Mouse (Mus musculus): ENCODE measurements around the gene Pou6f1. TPM values are rescaled to one million over a fixed set of nuclear protein-coding genes. Genes with fewer than 3 reads are reported as not detected.
"Not testable (repeated sequence)": the region's sequence is repeated elsewhere in the genome, so short reads cannot be mapped to it uniquely, and the experiment has no call there.

Gene Pou6f1
- total RNA-seq, 2 experiments from 2014 or later = 139 to 144 TPM

DNA sequence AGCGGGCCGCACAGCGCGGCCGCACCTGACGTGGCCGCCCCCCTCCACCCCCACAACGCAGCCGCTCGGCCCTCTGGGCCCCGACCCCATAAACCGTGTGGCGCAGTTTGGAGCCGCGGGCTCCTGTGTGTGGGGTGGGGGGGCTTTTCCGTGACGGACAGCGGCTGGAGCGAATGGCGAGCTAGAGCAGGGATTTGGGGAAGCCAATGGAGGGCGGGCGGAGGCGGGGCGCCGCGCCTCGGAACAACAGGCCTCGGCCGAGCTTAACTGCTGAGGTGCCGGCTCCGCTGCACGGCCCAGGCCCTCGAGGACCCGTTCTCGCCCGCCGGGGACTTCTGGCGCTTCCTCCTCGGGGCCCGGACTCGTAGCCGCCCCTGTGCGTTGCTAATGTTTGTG lies 16.0 kb upstream of the Pou6f1 start:
- peak overlapping the region; percentile 99 for H3K27ac ChIP-seq
- no peak for TF ChIP-seq CTCF (IDR thresholded peaks at IDR 0.05)
- intact Hi-C loops (cut with DNase I) = loop anchor here (5.0 to 10.0 kb wide), 2 partner anchors 121 to 314 kb away; partner anchors contain the start of genes Csrnp2 and Mettl7a1
- peak overlapping the region; percentile 72 for H3K4me3 ChIP-seq
- DNase-seq (ENCODE audit: extremely low spot score in 1 of 2, low spot score in 2 of 2) = peak; percentile 85 to 86

DNA sequence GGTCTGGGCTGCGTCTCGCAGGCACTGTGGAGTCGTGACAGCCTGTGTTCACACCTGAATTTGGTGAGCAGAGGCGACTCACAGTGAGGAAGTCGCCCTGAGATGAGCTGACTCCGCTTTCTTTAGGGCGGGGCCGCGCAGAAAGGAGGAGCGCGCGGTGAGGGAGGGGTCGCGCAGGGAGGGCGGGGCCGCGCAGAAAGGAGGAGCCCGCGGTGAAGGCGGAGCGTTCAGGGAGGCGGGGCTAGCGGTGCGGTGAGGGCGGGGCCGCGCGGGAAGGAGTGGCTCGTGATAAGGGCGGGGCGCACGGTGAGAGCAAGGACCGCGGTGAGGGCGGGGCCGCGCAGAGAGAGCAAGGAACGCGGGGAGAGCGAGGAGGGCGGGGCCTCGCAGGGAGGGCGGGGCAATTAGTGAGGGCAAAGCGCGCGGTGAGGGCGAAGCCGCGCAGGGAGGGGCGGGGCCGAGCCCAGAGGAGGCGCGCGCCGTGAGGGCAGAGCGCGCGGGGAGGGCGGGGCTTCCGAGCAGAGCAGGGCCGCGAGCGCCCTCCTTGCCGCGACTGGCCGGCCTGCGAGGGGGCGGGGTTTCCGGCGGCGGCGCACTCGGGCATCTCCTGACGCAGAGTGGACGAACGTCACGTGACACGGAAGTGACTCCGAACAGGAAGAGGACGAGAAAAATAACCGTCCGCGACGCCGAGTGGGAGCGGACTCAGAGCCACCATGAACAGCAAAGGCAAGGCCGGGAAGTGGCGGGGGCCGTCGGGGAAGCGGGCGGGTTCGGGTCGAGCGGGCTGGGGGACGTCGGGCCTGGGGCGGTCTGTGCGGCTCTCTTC lies 15.4 kb upstream of the Pou6f1 start, which contains the start of gene Dazap2:
TSS of gene Dazap2 (plus strand) at position 354 of the 829 bp plus-strand sequence.
- peak; percentile 7; the same call in 1 of the 2 replicates for TF ChIP-seq CTCF (IDR thresholded peaks at IDR 0.05)
- peak within 1 kb of the TSS; percentile 72 for H3K4me3 ChIP-seq
- H3K27ac ChIP-seq = peak within 1 kb of the TSS; percentile 99
- intact Hi-C loops (cut with DNase I) = loop anchor here (5.0 to 10.0 kb wide), 4 partner anchors 63 to 313 kb away; partner anchors contain the start of genes Csrnp2, Mettl7a1 and Tfcp2
- DNase-seq (ENCODE audit: extremely low spot score in 1 of 2, low spot score in 2 of 2) = peak; percentile 97 to 98

DNA sequence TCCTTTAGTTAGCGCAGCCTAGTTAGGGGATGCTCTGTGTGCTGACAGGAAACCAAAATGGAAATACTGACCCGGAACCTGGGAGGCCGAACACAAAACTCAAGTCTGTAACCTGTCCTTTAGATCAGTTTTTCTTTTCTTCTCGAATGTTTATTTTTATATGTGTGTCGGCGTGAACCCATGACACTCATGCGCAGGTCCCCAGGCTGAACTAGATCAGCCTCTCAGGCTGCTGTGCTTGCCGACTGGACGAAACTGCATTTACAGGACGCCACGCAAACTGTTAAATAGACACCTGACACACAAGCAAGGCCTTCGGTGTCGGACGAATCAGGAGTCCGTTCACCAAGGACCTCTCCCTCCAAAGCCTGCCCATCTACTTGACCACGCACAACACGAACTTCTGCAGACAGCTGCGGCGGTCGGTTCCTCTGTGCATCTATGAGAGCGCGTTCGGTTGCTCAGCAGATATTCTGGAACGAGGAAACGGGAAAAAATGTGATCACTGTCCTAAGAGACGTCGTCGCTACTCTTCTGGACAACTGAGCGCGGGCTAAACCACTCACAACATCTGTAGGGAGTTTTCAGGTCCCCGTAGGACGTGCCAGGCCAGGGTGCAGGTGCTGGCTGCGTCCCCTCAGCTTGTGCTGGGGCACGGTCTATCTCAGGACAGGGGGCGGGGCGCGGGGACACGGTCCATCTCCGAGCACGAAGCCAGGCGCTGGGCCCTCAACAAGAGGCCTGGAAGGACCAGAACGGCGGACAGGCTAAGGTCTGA lies 14.6 kb upstream of the Pou6f1 start:
- DNase-seq (ENCODE audit: extremely low spot score in 1 of 2, low spot score in 2 of 2) = peak in 1 of 2 experiments; percentile 26
- Histone ChIP-seq H3K27ac (peak overlapping the region; percentile 92), H3K4me3 (peak overlapping the region; percentile 72)
- intact Hi-C loops (cut with DNase I) = loop anchor here (5.0 to 10.0 kb wide), 3 partner anchors 62 to 120 kb away; partner anchors contain the start of genes Csrnp2 and Tfcp2
- TF ChIP-seq CTCF (IDR thresholded peaks at IDR 0.05) = no peak

DNA sequence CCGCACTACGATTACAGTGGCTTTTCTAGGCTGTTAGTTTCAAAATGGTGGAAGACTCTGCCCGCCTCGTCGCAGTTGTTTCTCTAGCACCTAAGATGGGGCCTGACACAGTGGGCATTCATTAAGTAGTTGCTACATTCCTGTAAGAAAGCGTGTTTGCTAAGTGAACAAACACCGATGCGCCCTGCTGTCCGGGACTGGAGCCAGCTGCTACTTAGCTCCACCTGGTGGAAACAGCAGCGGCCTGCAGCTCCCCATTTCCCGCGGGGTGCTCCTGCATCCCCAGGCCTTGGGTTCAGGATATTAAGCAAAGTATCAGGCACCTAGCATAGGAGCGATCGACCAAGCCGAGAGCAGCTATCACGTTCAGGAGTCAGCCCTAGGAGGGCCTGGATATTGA lies 13.8 kb upstream of the Pou6f1 start:
- intact Hi-C loops (cut with DNase I) = loop anchor here (2.0 to 10.0 kb wide), 4 partner anchors 61 to 119 kb away; partner anchors contain the start of genes Csrnp2 and Tfcp2
- H3K27ac ChIP-seq = peak overlapping the region; percentile 92; the same call in 1 of the 2 replicates

DNA sequence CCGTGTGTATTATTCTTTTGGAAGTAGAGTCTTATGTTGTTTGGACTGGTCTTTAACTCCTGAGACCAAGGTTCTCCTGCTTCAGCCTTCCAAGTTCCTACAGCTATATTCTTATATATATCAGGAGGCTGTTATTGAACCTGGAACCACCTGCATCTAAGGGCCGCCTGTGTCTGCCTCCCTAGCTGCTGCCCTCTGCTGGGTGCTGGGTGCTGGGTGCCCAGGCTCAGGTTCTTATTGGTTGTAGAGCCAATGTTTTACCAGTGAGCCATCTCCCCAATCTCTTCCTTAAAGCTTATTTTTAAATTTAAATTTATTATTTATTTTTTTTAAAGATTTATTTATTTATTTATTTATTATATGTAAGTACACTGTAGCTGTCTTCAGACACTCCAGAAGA lies 12.6 kb upstream of the Pou6f1 start:
- H3K27ac ChIP-seq = no peak overlapping the region
- no peak for DNase-seq (ENCODE audit: extremely low spot score in 1 of 2, low spot score in 2 of 2)
- peak; percentile 53 for TF ChIP-seq CTCF (IDR thresholded peaks at IDR 0.05)
- no peak overlapping the region for H3K4me3 ChIP-seq
- intact Hi-C loops (cut with DNase I) = loop anchor here (2.0 to 10.0 kb wide), 4 partner anchors 60 to 118 kb away; partner anchors contain the start of genes Csrnp2 and Tfcp2

More for the DNA sequence above, 13.8 kb upstream of the Pou6f1 start:
- peak; percentile 65 to 81 for DNase-seq (ENCODE audit: extremely low spot score in 1 of 2, low spot score in 2 of 2)
- TF ChIP-seq CTCF (IDR thresholded peaks at IDR 0.05) = peak; percentile 95
- H3K4me3 ChIP-seq = peak overlapping the region; percentile 72

DNA sequence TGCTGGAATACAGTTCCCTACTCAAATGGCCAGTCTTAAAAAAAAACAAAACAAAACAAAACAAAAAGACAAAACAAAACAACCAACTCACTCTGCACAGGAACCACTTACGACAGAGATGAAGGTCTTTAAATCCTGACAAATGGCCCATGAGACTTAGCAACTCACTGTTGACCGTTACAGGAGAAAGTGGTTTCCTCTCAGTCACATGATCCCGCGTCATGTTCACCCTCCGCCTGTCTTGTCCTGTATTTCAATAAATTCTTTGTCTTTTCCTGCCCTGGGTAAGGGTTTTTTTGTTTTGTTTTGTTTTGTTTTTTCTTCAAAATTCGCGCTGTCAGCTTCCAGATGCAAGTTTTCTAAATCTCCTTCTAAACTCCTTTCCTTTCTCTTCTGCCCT lies 12.2 kb upstream of the Pou6f1 start:
- no peak overlapping the region for H3K27ac ChIP-seq
- no peak for DNase-seq (ENCODE audit: extremely low spot score in 1 of 2, low spot score in 2 of 2)
- no peak overlapping the region for H3K4me3 ChIP-seq
- intact Hi-C loops (cut with DNase I) = loop anchor here (2.0 to 10.0 kb wide), 4 partner anchors 60 to 117 kb away; partner anchors contain the start of genes Csrnp2 and Tfcp2
- no peak for TF ChIP-seq CTCF (IDR thresholded peaks at IDR 0.05)

DNA sequence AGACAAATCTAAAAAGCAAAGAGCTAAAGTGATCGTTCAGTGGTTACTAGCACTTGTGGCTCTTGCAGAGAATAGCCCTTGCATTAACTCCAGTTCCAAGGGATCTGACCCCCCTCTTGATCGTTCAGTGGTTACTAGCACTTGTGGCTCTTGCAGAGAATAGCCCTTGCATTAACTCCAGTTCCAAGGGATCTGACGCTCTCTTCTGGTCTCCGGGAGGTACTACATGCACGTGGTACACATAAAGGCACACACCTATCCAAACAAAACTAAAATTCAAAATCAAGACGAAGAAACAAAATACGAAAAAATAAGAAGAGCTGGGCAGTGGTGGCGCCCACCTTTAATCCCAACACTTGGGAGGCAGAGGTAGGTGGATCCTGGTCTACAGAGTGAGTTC lies 6.9 kb upstream of the Pou6f1 start:
- H3K4me3 ChIP-seq; H3K27ac ChIP-seq; DNase-seq (ENCODE audit: extremely low spot score in 1 of 2, low spot score in 2 of 2); intact Hi-C loops (cut with DNase I): not testable (repeated sequence)
- TF ChIP-seq CTCF (IDR thresholded peaks at IDR 0.05) = peak; percentile 31

DNA sequence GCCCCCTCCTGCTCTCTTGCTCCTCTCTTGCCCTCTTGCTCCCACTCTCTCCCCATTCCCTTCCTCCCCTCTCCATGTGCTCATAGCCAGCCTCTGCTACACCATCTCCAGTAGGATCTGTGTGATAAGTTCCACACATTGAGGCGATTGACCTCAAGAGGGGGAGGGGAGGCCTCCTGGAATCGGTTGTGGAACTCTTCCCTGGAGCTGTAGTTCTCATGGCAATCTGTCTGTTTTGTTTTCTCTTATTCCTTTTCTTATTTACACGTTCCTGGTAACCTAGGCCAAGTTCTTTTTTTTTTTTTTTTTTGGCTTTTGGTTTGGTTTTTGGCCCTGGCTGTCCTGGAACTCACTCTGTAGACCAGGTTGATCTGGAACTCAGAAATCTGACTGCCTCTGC lies 1.9 kb upstream of the Pou6f1 start:
- no peak overlapping the region for H3K27ac ChIP-seq
- no peak for DNase-seq (ENCODE audit: extremely low spot score in 1 of 2, low spot score in 2 of 2)
- no peak for TF ChIP-seq CTCF (IDR thresholded peaks at IDR 0.05)
- no peak overlapping the region for H3K4me3 ChIP-seq
- intact Hi-C loops (cut with DNase I) = no loop called here

DNA sequence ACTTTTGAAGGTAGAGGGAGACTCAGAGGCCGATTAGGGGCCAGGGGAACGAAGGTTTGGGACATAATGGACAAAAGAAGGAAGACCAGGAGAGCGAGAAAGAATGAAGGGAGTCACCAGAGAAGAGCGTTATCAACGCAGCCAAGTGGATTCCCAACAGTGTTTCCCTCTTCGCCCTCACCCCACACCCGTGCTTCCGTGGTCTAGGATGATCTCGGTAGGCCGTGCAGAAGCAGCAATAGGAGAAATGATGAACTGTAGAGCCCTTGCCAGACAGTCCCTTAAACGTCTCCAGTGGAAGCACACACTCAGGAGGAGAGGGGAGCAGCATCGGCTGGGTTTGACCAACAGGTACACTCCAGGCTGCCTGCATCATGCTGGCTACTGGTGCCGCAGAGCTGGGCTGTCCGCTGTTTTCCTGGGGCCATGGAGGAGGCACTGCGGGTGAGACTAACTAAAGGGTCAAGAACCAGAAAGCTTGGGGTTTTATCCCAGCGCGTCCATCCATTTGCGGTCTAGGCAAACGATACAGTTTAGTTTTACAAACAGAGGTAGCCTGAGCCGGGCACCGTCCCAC lies 1.0 kb upstream of the Pou6f1 start:
- DNase-seq (ENCODE audit: extremely low spot score in 1 of 2, low spot score in 2 of 2) = no peak
- intact Hi-C loops (cut with DNase I) = no loop called here
- peak overlapping the region; percentile 90 for H3K4me3 ChIP-seq
- peak overlapping the region; percentile 92; the same call in 1 of the 2 replicates for H3K27ac ChIP-seq
- TF ChIP-seq CTCF (IDR thresholded peaks at IDR 0.05) = no peak

DNA sequence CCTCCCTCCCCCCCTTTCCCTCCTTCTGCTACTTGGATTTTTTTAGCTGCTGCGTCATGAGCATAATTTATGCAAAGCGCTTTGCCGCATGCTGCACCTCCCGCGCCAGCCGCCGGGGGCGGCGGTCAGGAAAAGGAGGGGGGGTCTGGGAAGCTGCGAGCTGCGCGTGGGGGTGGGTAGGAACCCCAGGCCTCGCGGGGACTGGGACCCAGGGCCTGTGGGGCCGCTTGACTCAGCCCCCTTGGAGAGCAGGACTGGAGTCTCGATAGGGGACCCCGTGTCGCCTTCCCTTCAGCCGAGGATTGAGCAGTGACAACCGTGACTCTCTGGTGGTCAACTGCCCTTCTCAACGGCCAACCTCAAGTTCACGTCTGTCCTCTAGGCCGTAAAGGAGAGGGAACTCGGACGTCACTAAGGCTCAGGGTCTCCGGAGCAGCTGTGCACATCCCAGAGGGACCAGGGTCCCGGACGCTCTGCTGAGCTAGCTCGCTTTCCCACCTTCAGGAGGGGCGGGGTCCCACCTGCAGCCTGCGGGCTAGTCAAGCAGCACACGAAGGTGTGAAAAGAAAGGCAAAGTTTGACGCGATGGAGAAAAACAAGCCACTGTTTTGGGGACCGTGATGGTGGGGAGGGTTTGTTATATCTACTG lies 387 bp upstream of the Pou6f1 start:
- DNase-seq (ENCODE audit: extremely low spot score in 1 of 2, low spot score in 2 of 2) = peak; percentile 71 to 73
- TF ChIP-seq CTCF (IDR thresholded peaks at IDR 0.05) = peak; percentile 62
- intact Hi-C loops (cut with DNase I) = no loop called here
- Histone ChIP-seq H3K4me3 (peak overlapping the region; percentile 90), H3K27ac (peak overlapping the region; percentile 92)

DNA sequence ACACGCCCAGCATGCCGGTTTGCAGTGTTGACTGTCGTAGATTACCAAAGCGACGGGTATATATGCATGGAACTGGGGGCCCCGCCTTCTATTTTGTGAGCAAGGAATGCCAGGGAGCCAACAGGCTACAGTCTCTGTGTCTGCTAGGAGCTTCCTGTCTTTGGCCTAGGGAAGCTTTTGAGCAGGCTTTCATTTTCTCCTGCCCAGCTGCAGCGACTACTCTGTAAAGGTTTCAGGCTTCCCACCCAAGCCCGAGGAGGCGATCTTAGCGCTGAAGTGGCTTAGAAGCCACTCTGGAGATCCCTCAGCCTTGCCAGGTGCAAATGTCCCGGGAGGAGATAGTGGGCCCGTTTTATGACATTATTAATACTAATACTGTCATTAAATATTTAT lies 905 bp downstream of the Pou6f1 start:
- TF ChIP-seq CTCF (IDR thresholded peaks at IDR 0.05) = no peak
- H3K27ac ChIP-seq = peak overlapping the region; percentile 92

More for the DNA sequence above, 905 bp downstream of the Pou6f1 start:
- intact Hi-C loops (cut with DNase I) = loop anchor here (5.0 kb wide), 1 partner anchor 47 kb away; the partner anchor contains the start of gene Tfcp2
- peak in 1 of 2 experiments; percentile 44 for DNase-seq (ENCODE audit: extremely low spot score in 1 of 2, low spot score in 2 of 2)
- peak overlapping the region; percentile 90 for H3K4me3 ChIP-seq
